Mouse (Mus musculus): ENCODE results near the gene Camk2d. TPM values are rescaled to one million over a fixed set of nuclear protein-coding genes. Genes with fewer than 3 reads are reported as not detected.

Camk2d gene
- polyA plus RNA-seq, 1 experiment from 2014 or later: 42.6 TPM

DNA sequence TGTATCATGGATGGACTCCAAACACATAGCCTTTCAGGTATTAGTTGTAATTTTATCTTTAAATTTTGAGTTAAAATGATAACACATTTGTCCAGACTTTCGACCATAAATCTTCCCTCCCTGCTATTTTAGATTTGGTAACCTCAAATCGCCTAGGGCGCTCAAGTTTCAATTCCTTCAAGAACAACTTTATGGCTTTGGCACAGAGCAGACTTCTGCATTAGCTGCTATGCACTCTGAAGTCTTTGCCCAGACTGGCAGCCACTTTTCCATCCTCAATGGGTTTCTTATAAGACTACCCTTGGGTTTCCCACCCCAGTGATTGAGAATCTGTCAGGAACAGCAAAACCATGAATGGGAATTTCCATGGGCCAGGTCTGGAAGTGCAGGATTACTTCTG is 8.6 kb upstream of the Camk2d start:
- no peak for TF ChIP-seq CTCF (IDR thresholded peaks at IDR 0.05; ENCODE audit: low read depth)
- no peaks in the 10 kb centered on the region for H3K4me1 ChIP-seq (replicated peaks; ENCODE audit: control insufficient read depth, insufficient read depth, low read length)
- no peaks in the 10 kb centered on the region for H3K9me3 ChIP-seq (ENCODE audit: control insufficient read depth)
- no peak overlapping the region for H3K27ac ChIP-seq (ENCODE audit: low read depth, low read length)
- no peaks in the 10 kb centered on the region for H3K27me3 ChIP-seq (replicated peaks; ENCODE audit: control insufficient read depth, insufficient read depth, low read length)
- 78% methylated on average over 3 of the region's 3 CpGs for WGBS
- no peak overlapping the region for H3K9ac ChIP-seq (ENCODE audit: low read depth, low read length)
- H3K4me3 ChIP-seq (ENCODE audit: low read depth, low read length): no peak overlapping the region
- no peak overlapping the region for H3K4me2 ChIP-seq (replicated peaks; ENCODE audit: low read depth)
- no peak for ATAC-seq
- no peaks in the 10 kb centered on the region for H3K36me3 ChIP-seq (ENCODE audit: control insufficient read depth, insufficient read depth)

DNA sequence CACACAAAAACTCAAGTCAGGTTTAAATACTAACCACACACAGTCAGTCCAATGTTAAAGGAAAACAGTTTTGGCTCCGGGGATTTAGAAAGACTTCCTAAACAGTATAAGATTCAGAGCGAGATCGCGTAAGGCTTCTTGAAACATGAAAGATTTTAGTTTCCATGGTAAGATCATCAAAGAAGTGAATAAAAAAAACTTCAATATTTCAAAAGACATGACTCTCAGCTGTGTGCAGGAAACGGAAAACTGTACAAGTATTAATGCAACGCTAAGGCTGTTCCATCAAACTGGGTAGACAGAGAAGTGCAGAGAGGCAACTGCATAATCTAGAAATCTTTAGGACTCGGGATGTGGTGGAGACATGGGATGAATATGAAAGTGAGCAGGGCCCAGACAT is 6.5 kb upstream of the Camk2d start:
- Histone ChIP-seq H3K4me2 (replicated peaks; ENCODE audit: low read depth) (no peak overlapping the region), H3K9ac (ENCODE audit: low read depth, low read length) (no peak overlapping the region), H3K4me3 (ENCODE audit: low read depth, low read length) (no peak overlapping the region), H3K27me3 (replicated peaks; ENCODE audit: control insufficient read depth, insufficient read depth, low read length) (no peaks in the 10 kb centered on the region), H3K9me3 (ENCODE audit: control insufficient read depth) (no peaks in the 10 kb centered on the region), H3K27ac (ENCODE audit: low read depth, low read length) (no peak overlapping the region), H3K4me1 (replicated peaks; ENCODE audit: control insufficient read depth, insufficient read depth, low read length) (no peaks in the 10 kb centered on the region), H3K36me3 (ENCODE audit: control insufficient read depth, insufficient read depth) (no peaks in the 10 kb centered on the region)
- WGBS: 88% methylated on average over 7 of the region's 7 CpGs
- no peak for ATAC-seq
- no peak for TF ChIP-seq CTCF (IDR thresholded peaks at IDR 0.05; ENCODE audit: low read depth)

DNA sequence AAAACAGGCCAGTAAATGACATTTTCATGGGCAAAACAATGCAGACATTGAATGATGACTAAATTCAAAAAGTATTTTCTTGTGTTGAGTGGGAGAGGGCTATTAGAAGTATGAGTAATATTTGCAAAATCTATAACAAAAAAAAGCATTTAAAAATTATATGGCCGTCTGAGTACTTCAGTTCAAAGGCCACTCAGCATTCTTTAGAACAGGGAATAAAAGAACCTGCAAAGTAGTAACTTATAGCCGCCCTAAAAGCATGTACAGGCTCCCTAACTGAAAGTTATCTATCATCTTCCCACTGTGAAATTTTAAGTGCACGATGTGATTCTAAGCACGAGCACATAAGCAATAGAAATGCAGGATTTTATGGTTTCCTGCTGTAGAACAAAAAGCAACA is 646 bp upstream of the Camk2d start:
- H3K4me3 ChIP-seq (ENCODE audit: low read depth, low read length): no peak overlapping the region
- H3K9ac ChIP-seq (ENCODE audit: low read depth, low read length): peak overlapping the region; percentile 84; the same call in 1 of the 2 replicates
- no peaks in the 10 kb centered on the region for H3K4me1 ChIP-seq (replicated peaks; ENCODE audit: control insufficient read depth, insufficient read depth, low read length)
- H3K36me3 ChIP-seq (ENCODE audit: control insufficient read depth, insufficient read depth): no peaks in the 10 kb centered on the region
- no peak for ATAC-seq
- no peak for TF ChIP-seq CTCF (IDR thresholded peaks at IDR 0.05; ENCODE audit: low read depth)
- H3K27ac ChIP-seq (ENCODE audit: low read depth, low read length): peak overlapping the region; percentile 99; the same call in 1 of the 2 replicates
- no peaks in the 10 kb centered on the region for H3K9me3 ChIP-seq (ENCODE audit: control insufficient read depth)
- peak overlapping the region; percentile 87 for H3K4me2 ChIP-seq (replicated peaks; ENCODE audit: low read depth)
- 34% methylated on average over 4 of the region's 4 CpGs for WGBS
- H3K27me3 ChIP-seq (replicated peaks; ENCODE audit: control insufficient read depth, insufficient read depth, low read length): no peaks in the 10 kb centered on the region

DNA sequence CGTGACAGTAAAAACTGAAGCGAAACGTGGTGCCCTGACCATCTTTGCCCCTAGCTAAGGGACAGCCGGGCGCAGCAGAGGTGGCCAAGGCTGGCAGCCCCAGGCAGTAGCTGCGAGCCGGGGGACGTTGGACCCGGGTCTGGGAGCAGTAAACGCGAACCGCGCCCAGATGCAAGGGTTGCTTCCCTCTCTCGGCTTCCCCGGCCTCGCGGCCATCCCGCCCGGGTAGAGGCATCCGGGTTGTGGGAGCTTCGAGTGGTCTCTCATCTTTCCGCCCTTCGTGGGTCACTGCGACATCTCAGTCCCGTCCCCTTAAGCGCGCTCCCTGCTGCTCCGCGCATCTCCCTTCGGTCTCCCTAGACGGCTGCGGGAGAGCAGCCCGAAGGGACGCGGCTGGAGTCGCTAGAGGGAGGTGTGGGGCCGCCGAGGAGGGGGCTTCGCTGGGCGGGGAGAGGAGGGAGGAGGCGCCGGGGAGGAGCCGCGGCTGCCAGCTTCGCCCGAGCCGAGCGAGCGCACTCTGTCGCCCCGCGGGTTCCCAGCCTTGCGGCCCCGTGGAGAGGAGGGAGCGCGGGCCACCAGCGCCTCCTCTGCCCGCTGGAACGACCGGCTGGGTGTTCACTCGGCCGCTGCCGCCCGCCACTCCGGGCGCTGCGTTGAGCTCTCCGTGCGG is 524 bp downstream of the Camk2d start:
- peak; percentile 89 for TF ChIP-seq CTCF (IDR thresholded peaks at IDR 0.05; ENCODE audit: low read depth)
- under 1% methylated on average over 60 of the region's 69 CpGs for WGBS
- no peaks in the 10 kb centered on the region for H3K9me3 ChIP-seq (ENCODE audit: control insufficient read depth)
- peak overlapping the region; percentile 68 for H3K4me3 ChIP-seq (ENCODE audit: low read depth, low read length)
- ATAC-seq: peak; percentile 90
- peak overlapping the region; percentile 84 for H3K9ac ChIP-seq (ENCODE audit: low read depth, low read length)
- H3K36me3 ChIP-seq (ENCODE audit: control insufficient read depth, insufficient read depth): peaks cover 8% of the 10 kb centered on the region
- no peaks in the 10 kb centered on the region for H3K4me1 ChIP-seq (replicated peaks; ENCODE audit: control insufficient read depth, insufficient read depth, low read length)
- H3K27me3 ChIP-seq (replicated peaks; ENCODE audit: control insufficient read depth, insufficient read depth, low read length): no peaks in the 10 kb centered on the region
- H3K4me2 ChIP-seq (replicated peaks; ENCODE audit: low read depth): peak overlapping the region; percentile 87
- H3K27ac ChIP-seq (ENCODE audit: low read depth, low read length): peak overlapping the region; percentile 99

DNA sequence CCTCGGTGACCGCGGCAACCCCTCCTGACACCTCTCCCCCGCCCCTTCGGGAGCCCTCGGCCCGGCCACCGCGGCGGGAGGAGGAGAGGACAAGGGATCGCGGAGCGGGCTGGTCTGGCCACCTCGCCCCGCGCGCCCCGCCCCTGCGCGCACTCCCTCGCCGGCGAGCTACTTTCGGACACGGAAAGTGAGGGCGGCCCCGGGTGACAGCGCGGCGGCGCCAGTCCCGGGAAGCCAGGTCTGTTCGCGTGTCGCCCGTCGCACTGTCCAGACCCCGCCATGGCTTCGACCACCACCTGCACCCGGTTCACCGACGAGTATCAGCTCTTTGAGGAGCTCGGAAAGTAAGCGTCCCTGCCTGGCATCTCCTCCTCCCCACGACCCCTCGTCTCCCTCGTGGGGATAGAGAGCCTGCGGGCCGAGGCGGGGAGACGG is 1.1 kb downstream of the Camk2d start:
- no peak for TF ChIP-seq CTCF (IDR thresholded peaks at IDR 0.05; ENCODE audit: low read depth)
- under 1% methylated on average over 48 of the region's 51 CpGs for WGBS
- Histone ChIP-seq H3K4me1 (replicated peaks; ENCODE audit: control insufficient read depth, insufficient read depth, low read length) (no peaks in the 10 kb centered on the region), H3K36me3 (ENCODE audit: control insufficient read depth, insufficient read depth) (peaks cover 8% of the 10 kb centered on the region), H3K4me2 (replicated peaks; ENCODE audit: low read depth) (peak overlapping the region; percentile 87), H3K27ac (ENCODE audit: low read depth, low read length) (peak overlapping the region; percentile 99), H3K27me3 (replicated peaks; ENCODE audit: control insufficient read depth, insufficient read depth, low read length) (no peaks in the 10 kb centered on the region), H3K9me3 (ENCODE audit: control insufficient read depth) (no peaks in the 10 kb centered on the region), H3K9ac (ENCODE audit: low read depth, low read length) (peak overlapping the region; percentile 84), H3K4me3 (ENCODE audit: low read depth, low read length) (peak overlapping the region; percentile 68)
- peak; percentile 67 for ATAC-seq

- TF ChIP-seq CTCF (IDR thresholded peaks at IDR 0.05; ENCODE audit: low read depth): no peak
- peak; percentile 9 for ATAC-seq
- Histone ChIP-seq H3K4me3 (ENCODE audit: low read depth, low read length) (peak overlapping the region; percentile 68), H3K27me3 (replicated peaks; ENCODE audit: control insufficient read depth, insufficient read depth, low read length) (no peaks in the 10 kb centered on the region), H3K9ac (ENCODE audit: low read depth, low read length) (peak overlapping the region; percentile 84), H3K9me3 (ENCODE audit: control insufficient read depth) (no peaks in the 10 kb centered on the region), H3K36me3 (ENCODE audit: control insufficient read depth, insufficient read depth) (peaks cover 8% of the 10 kb centered on the region), H3K4me2 (replicated peaks; ENCODE audit: low read depth) (peak overlapping the region; percentile 87), H3K27ac (ENCODE audit: low read depth, low read length) (peak overlapping the region; percentile 99), H3K4me1 (replicated peaks; ENCODE audit: control insufficient read depth, insufficient read depth, low read length) (no peaks in the 10 kb centered on the region)
- WGBS: 0% methylated on average over 29 of the region's 29 CpGs
Measured at GRCm38 (mm10) chr3:126597596-126598328, 1.7 kb downstream of the Camk2d start.

All from intestine, postnatal 0 days (tissue).